Mouse (Mus musculus): ENCODE measurements around the gene Akap2.
A peak's percentile ranks its signal among the peaks of the same experiment; 100 is the strongest.

The Akap2 gene

GRCm38 (mm10) chr4:57904638-57905037 is 187.2 kb downstream of the Akap2 start:
- DNase-seq (ENCODE audit: extremely low read depth, low read depth), result no peak

- no peak for DNase-seq (ENCODE audit: extremely low read depth, low read depth)
Measured at GRCm38 (mm10) chr4:57906708-57907107, 189.3 kb downstream of the Akap2 start.

DNA sequence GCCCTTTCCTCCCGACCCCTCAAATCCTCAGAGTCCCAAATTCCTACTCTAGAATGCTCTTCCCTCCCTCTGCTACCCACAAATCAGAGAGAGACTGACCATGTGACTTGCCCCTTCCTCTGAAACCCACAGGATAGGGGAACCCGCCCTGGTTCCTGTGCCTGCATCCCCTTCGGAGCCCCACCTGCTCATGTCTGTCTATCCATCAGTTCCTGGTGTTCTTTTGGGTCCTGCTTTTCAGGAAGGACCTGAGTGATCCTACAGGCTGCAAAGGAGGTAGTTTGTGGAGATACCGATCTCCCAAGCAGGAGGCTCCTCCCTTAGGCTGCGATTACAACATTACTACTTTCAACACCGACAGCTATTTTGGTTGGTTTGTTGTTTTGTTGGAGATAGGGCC is 191.4 kb downstream of the Akap2 start:
- DNase-seq (ENCODE audit: extremely low read depth, low read depth), result no peak

- no peak for DNase-seq (ENCODE audit: extremely low read depth, low read depth)
Measured at GRCm38 (mm10) chr4:57913021-57913420, 195.6 kb downstream of the Akap2 start.

DNA sequence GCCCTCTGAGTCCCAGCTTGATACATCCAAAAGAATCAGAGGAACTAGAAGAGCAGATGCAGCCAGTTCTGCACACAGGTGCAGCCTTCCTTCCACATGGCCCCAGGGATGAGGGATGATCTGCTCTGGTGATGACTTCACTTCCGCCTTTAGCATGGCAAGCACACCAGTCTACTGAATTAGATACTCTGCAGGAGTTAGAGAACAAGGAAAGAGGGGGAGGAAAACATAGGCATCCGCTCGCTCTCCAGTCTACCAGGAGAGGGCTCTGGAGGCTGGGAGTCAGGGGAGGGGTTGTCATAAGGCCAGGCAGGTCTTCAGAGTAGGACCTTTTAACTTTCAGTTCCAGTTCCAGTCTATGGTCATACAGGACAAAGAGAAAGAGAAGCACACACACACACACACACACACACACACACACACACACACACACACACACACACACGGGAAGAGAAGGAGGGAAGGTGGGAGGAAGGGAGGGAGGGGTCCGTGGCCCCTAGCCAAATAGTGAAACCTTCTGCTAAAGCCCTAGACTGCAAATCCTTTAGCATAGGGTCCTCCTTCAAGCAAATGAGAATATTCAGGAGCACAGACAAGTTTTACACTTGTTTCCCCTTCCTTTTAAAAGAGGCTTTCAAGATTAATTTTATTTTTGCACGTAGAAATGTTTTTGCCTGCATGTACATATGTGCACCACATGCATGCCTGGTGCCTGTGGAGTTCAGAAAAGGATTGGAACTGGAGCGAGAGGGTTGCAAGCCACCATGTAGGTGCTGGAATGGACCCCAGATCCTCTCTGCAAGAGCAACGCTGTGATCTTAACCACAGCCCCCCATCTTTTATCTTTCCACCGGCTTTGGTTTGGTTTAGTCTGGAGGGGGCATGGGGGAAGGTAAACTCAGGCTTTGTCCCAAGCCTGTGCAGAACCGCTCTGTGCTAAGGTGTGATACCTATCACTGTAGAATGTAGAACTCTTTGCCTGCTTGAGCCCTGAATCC is 197.0 kb downstream of the Akap2 start:
- no peak for DNase-seq (ENCODE audit: extremely low read depth, low read depth)

GRCm38 (mm10) chr4:57915216-57915965 is 197.9 kb downstream of the Akap2 start:
- no peak for DNase-seq (ENCODE audit: extremely low read depth, low read depth)

- DNase-seq (ENCODE audit: extremely low read depth, low read depth), result no peak
Measured at GRCm38 (mm10) chr4:57916201-57916661, 198.8 kb downstream of the Akap2 start, which contains the start of gene D630039A03Rik. Gene D630039A03Rik, minus strand, starts transcription at chr4:57916297.

DNA sequence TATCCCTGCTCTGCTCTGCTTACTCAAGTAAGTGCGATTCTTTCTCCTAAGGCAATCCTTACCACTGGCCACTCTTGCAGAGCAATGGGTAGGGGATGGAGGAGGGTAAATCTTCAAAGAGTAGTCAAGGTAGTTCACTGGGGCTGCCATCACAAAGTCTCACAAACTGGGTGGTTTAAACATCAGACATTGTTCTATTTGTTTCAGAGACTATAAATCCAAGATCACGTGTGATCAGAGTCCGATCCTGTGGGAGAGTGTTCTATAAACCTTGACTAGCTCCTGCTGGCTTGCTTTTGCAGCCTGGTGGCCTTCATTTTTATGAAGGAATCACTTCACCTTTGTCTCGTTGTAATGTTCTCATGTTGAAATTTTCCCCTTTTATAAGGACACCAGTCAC is 199.3 kb downstream of the Akap2 start:
- no peak for DNase-seq (ENCODE audit: extremely low read depth, low read depth)

DNA sequence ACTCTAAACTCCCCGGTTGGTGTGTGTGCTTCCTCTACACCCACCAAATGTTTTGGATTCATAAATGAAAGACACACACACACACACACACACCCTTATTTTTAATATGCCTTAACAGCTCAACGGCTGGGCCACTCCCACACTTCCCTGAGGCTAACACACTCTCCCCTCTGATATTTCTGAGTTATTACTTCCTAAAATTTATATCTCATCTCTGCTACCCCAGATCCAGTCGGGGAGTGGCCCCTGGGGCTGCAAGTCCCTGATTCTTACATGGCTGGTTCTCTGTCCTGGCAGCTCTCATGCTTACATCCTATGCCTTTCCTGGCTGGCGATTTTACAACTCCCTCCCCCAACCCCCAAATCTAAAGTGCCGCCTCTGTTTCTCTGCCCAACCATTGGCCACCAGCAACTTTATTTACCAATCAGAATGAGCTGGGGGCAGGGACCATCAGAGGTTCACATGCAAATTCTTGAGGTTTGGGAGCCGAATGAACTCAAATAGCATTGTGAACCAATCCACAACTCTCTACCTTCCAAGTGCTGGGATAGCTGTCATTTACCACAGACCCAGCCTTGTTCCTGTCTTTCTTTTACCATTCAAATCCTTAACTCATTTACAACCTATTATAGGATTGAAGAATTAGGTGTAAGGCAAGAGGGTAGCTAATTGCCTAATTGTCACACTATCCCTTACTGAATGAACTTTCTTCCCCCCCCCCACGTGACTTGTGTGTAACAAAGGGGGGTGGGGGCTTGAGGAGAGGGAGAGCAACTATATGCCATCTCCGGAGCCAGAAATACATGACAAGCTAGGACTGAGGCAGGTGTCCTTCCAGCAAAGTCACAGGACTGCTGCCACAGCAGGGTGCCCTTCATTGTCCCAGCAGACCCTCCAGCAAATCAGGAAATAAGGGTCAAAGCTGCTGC is 202.3 kb downstream of the Akap2 start:
- peak; percentile 83 for DNase-seq (ENCODE audit: extremely low read depth, low read depth)

- no peak for DNase-seq (ENCODE audit: extremely low read depth, low read depth)
Measured at GRCm38 (mm10) chr4:57920522-57920921, 203.1 kb downstream of the Akap2 start.

DNA sequence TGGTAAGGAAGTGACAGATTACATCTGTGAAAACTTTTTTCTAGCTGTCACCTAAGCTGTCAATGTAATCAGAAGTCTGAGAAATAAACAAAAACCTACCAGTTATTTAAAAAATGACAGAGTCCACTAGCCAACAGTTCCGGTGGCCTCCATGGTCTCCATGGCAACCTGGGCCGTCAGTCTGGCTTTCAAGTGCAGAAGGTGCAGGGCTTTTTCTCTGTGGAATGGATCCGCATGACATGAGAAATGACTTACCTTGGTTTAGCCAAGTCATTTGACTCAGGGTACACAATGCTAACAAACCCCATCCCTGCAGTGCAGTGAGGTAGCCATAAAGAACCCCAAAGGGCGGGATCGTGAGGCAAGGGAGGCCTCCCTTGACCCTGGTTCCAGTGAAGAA is 204.7 kb downstream of the Akap2 start:
- no peak for DNase-seq (ENCODE audit: extremely low read depth, low read depth)

DNA sequence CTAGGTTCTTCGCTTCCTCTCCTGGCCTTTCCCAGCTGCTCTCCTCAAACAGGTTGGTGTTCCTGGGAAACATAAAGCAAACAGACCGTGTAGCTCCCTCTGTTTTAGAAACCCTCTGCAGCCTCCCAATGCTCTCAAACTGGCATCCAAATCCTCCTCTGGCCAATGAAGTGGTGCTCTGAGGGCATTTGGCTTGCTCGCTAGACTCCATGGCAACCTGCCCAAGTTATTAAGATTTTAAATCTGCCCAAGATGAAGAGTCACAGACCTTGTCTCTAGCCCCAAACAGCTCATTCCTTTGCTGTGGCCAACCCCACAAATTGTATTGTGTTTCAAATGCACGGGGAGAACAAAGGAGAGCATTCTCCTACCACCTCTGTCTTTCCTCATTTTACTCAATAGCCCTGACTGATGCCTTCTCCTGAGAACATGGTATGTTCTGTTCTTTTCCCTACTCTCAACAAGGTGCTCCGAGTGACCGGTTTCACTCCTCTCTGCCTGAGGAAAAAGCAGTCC is 207.2 kb downstream of the Akap2 start:
- DNase-seq (ENCODE audit: extremely low read depth, low read depth), result no peak

DNA sequence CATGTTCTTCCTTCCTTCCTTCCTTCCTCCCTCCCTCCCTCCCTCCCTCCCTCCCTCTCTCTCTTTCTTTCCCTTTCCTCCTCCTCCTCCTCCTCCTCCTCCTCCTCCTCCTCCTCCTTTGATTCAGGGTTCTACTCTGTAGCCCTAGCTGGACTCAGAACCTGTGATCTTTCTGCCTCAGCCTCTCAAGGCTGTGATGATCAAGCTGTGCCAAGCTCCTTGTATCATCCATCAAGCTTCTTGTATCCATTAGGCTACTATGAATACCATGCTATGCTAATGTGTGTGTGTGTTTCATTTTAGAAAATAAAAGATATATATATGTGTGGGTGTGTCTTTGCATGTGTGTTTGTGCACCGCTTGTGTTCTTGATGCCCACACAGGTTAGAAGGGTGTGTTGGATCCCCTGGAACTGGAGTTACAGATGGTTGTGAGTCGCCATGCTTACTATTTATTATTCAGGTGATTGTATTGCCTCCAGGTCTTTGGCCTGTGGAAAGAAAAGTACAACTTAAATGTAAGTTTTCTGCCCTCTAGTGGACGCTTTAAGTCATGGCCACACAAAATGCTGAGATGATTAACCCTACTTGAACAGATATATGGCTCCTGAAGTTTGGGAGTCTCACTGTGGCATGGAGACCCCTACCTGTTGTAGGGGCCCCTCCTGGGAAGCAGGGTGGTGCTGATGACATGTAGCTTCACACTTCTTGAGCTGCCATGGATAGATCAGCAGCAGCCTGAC is 210.2 kb downstream of the Akap2 start:
- DNase-seq (ENCODE audit: extremely low read depth, low read depth), result peak; percentile 43

DNA sequence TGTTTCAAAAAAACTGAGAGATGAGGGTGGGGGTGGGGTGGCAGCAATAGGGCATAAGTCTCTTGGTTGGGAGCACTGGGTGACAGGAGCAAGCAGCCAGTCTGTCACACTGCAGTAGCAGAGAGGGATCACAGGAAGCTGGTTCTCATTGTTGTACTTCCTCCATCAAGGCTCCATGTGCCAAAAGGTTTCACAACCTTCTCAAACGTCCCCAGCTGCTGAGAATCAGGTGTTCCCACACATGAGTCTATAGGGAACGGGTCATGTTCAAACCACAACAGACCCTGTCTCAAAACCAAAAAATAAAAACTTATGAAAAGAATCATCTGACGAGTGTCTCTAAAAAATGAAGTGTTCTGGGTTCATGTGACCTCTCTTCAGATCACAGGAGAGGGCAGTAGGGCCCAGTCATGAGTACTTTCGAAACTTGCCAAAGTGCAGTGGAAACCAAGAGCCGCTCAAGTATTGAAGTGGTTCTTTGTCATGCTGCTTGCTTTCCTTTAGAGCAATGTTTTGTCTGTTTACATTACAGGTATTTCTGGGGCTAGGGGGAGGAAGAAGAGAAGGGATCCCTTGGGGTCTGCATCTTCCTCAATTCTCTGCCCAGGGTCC is 213.2 kb downstream of the Akap2 start:
- no peak for DNase-seq (ENCODE audit: extremely low read depth, low read depth)

- DNase-seq (ENCODE audit: extremely low read depth, low read depth), result no peak
Measured at GRCm38 (mm10) chr4:57934181-57934580, 216.7 kb downstream of the Akap2 start.

DNA sequence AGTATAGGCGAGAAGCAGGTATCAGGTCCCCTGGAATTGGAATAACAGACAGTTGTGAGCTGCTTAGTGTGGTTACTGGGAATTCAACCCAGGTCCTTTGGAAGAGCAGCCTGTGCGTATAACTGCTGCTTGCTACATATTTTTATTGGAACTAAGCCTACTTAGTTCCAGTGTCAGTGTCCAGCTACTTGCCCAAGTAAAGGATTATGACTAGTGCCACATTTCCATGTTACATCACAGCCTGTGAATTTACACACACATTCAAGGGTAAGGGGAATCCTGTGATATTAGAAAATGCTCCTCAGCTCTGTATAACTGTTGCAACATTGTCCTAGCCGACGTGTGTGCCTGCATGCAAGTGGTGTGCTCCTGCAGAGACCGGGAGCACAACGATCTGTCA is 219.8 kb downstream of the Akap2 start:
- DNase-seq (ENCODE audit: extremely low read depth, low read depth), result no peak

DNA sequence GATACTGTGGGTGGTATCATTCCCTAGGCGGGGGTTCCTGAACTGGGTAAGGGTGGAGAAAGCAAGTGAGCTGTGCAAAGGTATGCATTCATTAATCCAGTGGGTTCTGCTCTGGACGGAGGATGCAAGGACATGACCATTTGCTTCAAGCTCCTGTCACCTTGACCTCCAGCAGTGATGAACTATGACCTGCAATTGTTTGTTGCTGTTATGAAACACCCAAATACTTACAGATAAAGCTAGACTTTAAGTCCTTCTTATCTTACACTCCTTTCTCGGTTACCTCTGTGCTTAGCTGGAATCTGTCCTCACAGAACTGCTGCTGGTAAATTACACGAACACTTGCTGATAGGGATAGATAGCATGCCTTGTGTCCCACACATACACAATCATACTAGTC is 223.2 kb downstream of the Akap2 start:
- DNase-seq (ENCODE audit: extremely low read depth, low read depth), result no peak

DNA sequence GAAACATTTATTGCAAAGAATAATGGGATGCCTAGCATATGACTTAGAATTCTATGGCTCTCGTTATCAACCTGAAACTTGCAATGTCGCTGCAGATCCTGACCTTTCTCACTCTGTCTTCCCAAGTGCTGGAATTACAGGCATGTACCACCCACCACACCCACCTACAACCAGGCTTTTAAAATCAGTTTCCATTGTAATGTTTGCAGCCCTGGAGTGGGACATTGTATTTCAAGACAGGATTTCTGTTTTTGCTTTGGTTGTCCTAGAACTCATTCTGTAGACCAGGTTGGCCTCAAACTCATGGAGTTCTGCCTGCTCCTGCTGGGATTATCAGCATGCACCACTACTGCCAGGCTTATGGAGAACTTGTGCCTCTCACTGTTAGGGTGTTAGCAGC is 225.4 kb downstream of the Akap2 start:
- no peak for DNase-seq (ENCODE audit: extremely low read depth, low read depth)

Data from MEL-GATA-1-ER (cell line).